In the genomic region with DNA sequence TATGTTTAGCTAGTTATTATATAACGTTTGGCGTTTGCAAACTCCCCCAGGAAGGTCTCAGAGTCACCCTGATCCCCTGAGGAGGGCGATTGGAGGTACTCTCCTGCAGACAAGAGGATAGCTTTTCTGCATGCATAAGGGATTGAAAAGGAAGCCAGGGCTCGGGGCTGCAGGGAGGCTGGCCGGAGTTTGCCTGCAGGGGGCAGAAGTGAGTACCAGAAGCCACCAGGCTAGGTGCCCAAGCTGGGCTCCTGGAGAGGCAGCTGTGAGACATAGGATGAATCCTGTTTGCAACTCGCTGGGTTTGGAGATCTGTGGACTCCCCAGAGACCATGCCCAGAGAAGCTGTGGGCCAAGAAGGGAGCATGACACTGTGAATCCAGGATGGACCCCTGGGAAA, we compare ENCODE assay signal across 11 mouse cellular contexts. TPM values are rescaled to one million over a fixed set of nuclear protein-coding genes. Genes with fewer than 3 reads are reported as not detected.
A peak's percentile ranks its signal among the peaks of the same experiment; 100 is the strongest.
DNase-seq lines count a peak whose midpoint lies in the region; ATAC-seq and TF ChIP-seq lines count a peak whose summit lies in the region.
"Had no signal": no experiment of that assay in that cellular context is flagged by ENCODE, and none has a peak within 500 bp of the region (broad histone marks: within the 10 kb centered on the region; RNA-seq: fewer than 3 reads in every experiment).

No protein-coding gene starts in this region.

- no peaks in the 10 kb centered on the region for H3K9me3 ChIP-seq in heart, embryonic 12.5 days (replicated peaks)
- H3K9me3 ChIP-seq in lung, embryonic 14.5 days (ENCODE audit: low read depth, low read length): no peaks in the 10 kb centered on the region
- H3K9me3 ChIP-seq in ES-E14 (ENCODE audit: control insufficient read depth, insufficient read depth, low read depth, low read length): no peaks in the 10 kb centered on the region
- H3K9me3 ChIP-seq: embryonic facial prominence, embryonic 13.5 days; liver, embryonic 13.5 days; neural tube, embryonic 12.5 days had no signal

- no peaks in the 10 kb centered on the region for H3K4me1 ChIP-seq in heart, embryonic 12.5 days (replicated peaks)
- H3K4me1 ChIP-seq in lung, embryonic 14.5 days (ENCODE audit: insufficient read depth): no peaks in the 10 kb centered on the region
- H3K4me1 ChIP-seq in ES-E14 (ENCODE audit: control insufficient read depth in 2 of 2, insufficient read depth in 2 of 2, low read length in 2 of 2, poor library complexity in 1 of 2): no peaks in the 10 kb centered on the region; a peak in 1 of 4 replicates
- H3K4me1 ChIP-seq: embryonic facial prominence, embryonic 13.5 days; liver, embryonic 13.5 days; neural tube, embryonic 12.5 days had no signal

- H3K4me2 ChIP-seq in heart, embryonic 12.5 days: no peak overlapping the region
- no peak overlapping the region for H3K4me2 ChIP-seq in lung, embryonic 14.5 days
- H3K4me2 ChIP-seq: embryonic facial prominence, embryonic 13.5 days; liver, embryonic 13.5 days; neural tube, embryonic 12.5 days had no signal

- peaks cover 86% of the 10 kb centered on the region for H3K27me3 ChIP-seq in heart, embryonic 12.5 days (replicated peaks)
- no peaks in the 10 kb centered on the region for H3K27me3 ChIP-seq in lung, embryonic 14.5 days (ENCODE audit: insufficient read depth, low read length)
- H3K27me3 ChIP-seq: embryonic facial prominence, embryonic 13.5 days; liver, embryonic 13.5 days; neural tube, embryonic 12.5 days had no signal

- no peak overlapping the region for H3K9ac ChIP-seq in heart, embryonic 12.5 days
- H3K9ac ChIP-seq in lung, embryonic 14.5 days: no peak overlapping the region
- no peak overlapping the region for H3K9ac ChIP-seq in ES-E14 (ENCODE audit: insufficient read depth, low read depth, low read length, poor library complexity, severe bottlenecking)
- H3K9ac ChIP-seq: embryonic facial prominence, embryonic 13.5 days; liver, embryonic 13.5 days; neural tube, embryonic 12.5 days had no signal

- 30% methylated on average over 6 of the region's 6 CpGs for WGBS in heart, embryonic 12.5 days
- 27% methylated on average over 6 of the region's 6 CpGs for WGBS in lung, embryonic 14.5 days

- no peak for ATAC-seq in heart, embryonic 12.5 days (ENCODE audit: insufficient number of reproducible peaks, low FRiP score)
- ATAC-seq in lung, embryonic 14.5 days (ENCODE audit: insufficient read depth): no peak
- ATAC-seq in granulocyte monocyte progenitor cell, adult 5-6 weeks (replicated peaks; ENCODE audit: poor library complexity, severe bottlenecking): no peak

- no peaks in the 10 kb centered on the region for H3K36me3 ChIP-seq in heart, embryonic 12.5 days
- no peaks in the 10 kb centered on the region for H3K36me3 ChIP-seq in lung, embryonic 14.5 days (ENCODE audit: insufficient read depth)
- H3K36me3 ChIP-seq in ES-E14 (ENCODE audit: control insufficient read depth, insufficient read depth, low read length, poor library complexity, severe bottlenecking): no peaks in the 10 kb centered on the region
- H3K36me3 ChIP-seq: embryonic facial prominence, embryonic 13.5 days; liver, embryonic 13.5 days; neural tube, embryonic 12.5 days had no signal

- no peak overlapping the region for H3K27ac ChIP-seq in heart, embryonic 12.5 days (ENCODE audit: poor library complexity, severe bottlenecking)
- no peak overlapping the region for H3K27ac ChIP-seq in lung, embryonic 14.5 days (ENCODE audit: low read depth)
- no peak overlapping the region for H3K27ac ChIP-seq in ES-E14 (ENCODE audit: insufficient read depth, low read depth, low read length, poor library complexity, severe bottlenecking)
- H3K27ac ChIP-seq: embryonic facial prominence, embryonic 13.5 days; liver, embryonic 13.5 days; neural tube, embryonic 12.5 days had no signal

- H3K4me3 ChIP-seq in heart, embryonic 12.5 days: no peak overlapping the region
- no peak overlapping the region for H3K4me3 ChIP-seq in lung, embryonic 14.5 days (ENCODE audit: low read depth, low read length)
- no peak overlapping the region for H3K4me3 ChIP-seq in ES-E14 (ENCODE audit: insufficient read depth in 1 of 2, low read depth in 1 of 2, low read length in 2 of 2, poor library complexity in 1 of 2, severe bottlenecking in 1 of 2)
- H3K4me3 ChIP-seq: embryonic facial prominence, embryonic 13.5 days; liver, embryonic 13.5 days; neural tube, embryonic 12.5 days had no signal

- peak; percentile 19 for DNase-seq in heart, postnatal 4 days
- peak; percentile 31 for DNase-seq in lung, embryonic 14.5 days
- DNase-seq in lung, adult 18-20 months: no peak
- no peak for DNase-seq in ES-E14 (ENCODE audit: low read depth, low spot score)
- DNase-seq in embryo, embryonic 11 days: peak; percentile 55
- DNase-seq: heart, adult 18-20 months; liver, embryonic 13.5 days had no signal

- in situ Hi-C loops in ES-E14 (cut with MboI; ENCODE audit: low sequenced_read_pairs in 2 of 2, unreplicated experiment in 2 of 2): no loop called here

- TF ChIP-seq CTCF in lung, embryonic 14.5 days (IDR thresholded peaks at IDR 0.05; ENCODE audit: low read depth): peak; percentile 53

TF ChIP-seq in ES-E14, 5 proteins besides CTCF, POLR2A, EP300 and RAD21:
- no peak for TF ChIP-seq HCFC1 (IDR thresholded peaks at IDR 0.05; ENCODE audit: borderline replicate concordance, insufficient read depth, low read length)
- TF ChIP-seq ZC3H11A (IDR thresholded peaks at IDR 0.05; ENCODE audit: borderline replicate concordance, low read depth, low read length): 0 out of 2 replicates have a peak, but pooled peaks have one; percentile 24

RNA-seq across cellular contexts. Expression of a gene that starts 19.3 kb away (rescaled TPM):
- total RNA-seq in heart, postnatal 4 days (2021): 1 to 10 TPM; 1.9 to 2.3 TPM
- 1.5 and 2.1 TPM in 2 replicates for polyA plus RNA-seq in heart, embryonic 12.5 days (2016; fragmentation: Nextera tagmentation; extraction: Ambion mirVana)
- 7.9 and 8.5 TPM in 2 replicates for polyA plus RNA-seq in lung, embryonic 14.5 days (2014; fragmentation: Nextera tagmentation; extraction: Ambion mirVana)
- 15.5 and 37.5 TPM in 2 replicates for total RNA-seq in ES-E14 (2012; rRNA removed)
- 0.47 and 2.6 TPM in 2 replicates for total RNA-seq in granulocyte monocyte progenitor cell, adult 5-6 weeks (2014; fragmentation: Nextera tagmentation)
- total RNA-seq in granulocyte monocyte progenitor cell, adult 5-6 weeks (2017): 0.39 and 0.57 TPM in 2 replicates

RNA-seq across cellular contexts. Expression of a gene that starts 30.9 kb away (rescaled TPM):
- 10 to 100 TPM; 14.6 to 17.9 TPM for total RNA-seq in heart, postnatal 4 days (2021)
- polyA plus RNA-seq in heart, embryonic 12.5 days (2016; fragmentation: Nextera tagmentation; extraction: Ambion mirVana): 18.8 and 19.3 TPM in 2 replicates
- 46.0 and 53.0 TPM in 2 replicates for polyA plus RNA-seq in lung, embryonic 14.5 days (2014; fragmentation: Nextera tagmentation; extraction: Ambion mirVana)
- not detected in 2 replicates for total RNA-seq in ES-E14 (2012; rRNA removed)
- total RNA-seq in granulocyte monocyte progenitor cell, adult 5-6 weeks (2014; fragmentation: Nextera tagmentation): 1.3 TPM in 1 of 2 replicates, not detected in the other
- 0.52 and 1.1 TPM in 2 replicates for total RNA-seq in granulocyte monocyte progenitor cell, adult 5-6 weeks (2017)

RNA-seq across cellular contexts. Expression of a gene that starts 37.8 kb away (rescaled TPM):
- 10 to 100 TPM; 11.5 to 13.8 TPM for total RNA-seq in heart, postnatal 4 days (2021)
- polyA plus RNA-seq in heart, embryonic 12.5 days (2016; fragmentation: Nextera tagmentation; extraction: Ambion mirVana): 9.7 and 11.9 TPM in 2 replicates
- polyA plus RNA-seq in lung, embryonic 14.5 days (2014; fragmentation: Nextera tagmentation; extraction: Ambion mirVana): 27.3 TPM in 2 replicates
- total RNA-seq in ES-E14 (2012; rRNA removed): not detected in 2 replicates
- not detected in 2 replicates for total RNA-seq in granulocyte monocyte progenitor cell, adult 5-6 weeks (2014; fragmentation: Nextera tagmentation)
- 0.57 TPM in 1 of 2 replicates, not detected in the other for total RNA-seq in granulocyte monocyte progenitor cell, adult 5-6 weeks (2017)

RNA-seq across cellular contexts. Expression of a gene that starts 43.5 kb away (rescaled TPM):
- total RNA-seq in heart, postnatal 4 days (2021): 10 to 100 TPM; 14.5 to 14.7 TPM
- 8.6 and 11.2 TPM in 2 replicates for polyA plus RNA-seq in heart, embryonic 12.5 days (2016; fragmentation: Nextera tagmentation; extraction: Ambion mirVana)
- 26.2 and 29.6 TPM in 2 replicates for polyA plus RNA-seq in lung, embryonic 14.5 days (2014; fragmentation: Nextera tagmentation; extraction: Ambion mirVana)
- total RNA-seq in ES-E14 (2012; rRNA removed): not detected in 2 replicates
- total RNA-seq in granulocyte monocyte progenitor cell, adult 5-6 weeks (2014; fragmentation: Nextera tagmentation): 1.3 TPM in 1 of 2 replicates, not detected in the other
- 2.3 TPM in 1 of 2 replicates, not detected in the other for total RNA-seq in granulocyte monocyte progenitor cell, adult 5-6 weeks (2017)

Comparison
In these comparisons a context has a peak if more than half of its experiments do, and no peak if none do; other contexts are left out.
1. DNase-seq: peak in heart, postnatal 4 days (single experiment), lung, embryonic 14.5 days (single experiment) and embryo, embryonic 11 days (single experiment); none in lung, adult 18-20 months (0 of 2) and ES-E14 (single experiment).
2. RNA of a gene that starts 30.9 kb away (total RNA-seq): 14.6 to 17.9 TPM in heart, postnatal 4 days; 0.52 to 1.3 TPM in granulocyte monocyte progenitor cell, adult 5-6 weeks and not detected in ES-E14; every median in the first group is over 4 times any median in the second.
3. RNA of a gene that starts 37.8 kb away (total RNA-seq): 11.5 to 13.8 TPM in heart, postnatal 4 days; 0.57 TPM in granulocyte monocyte progenitor cell, adult 5-6 weeks and not detected in ES-E14; every median in the first group is over 4 times any median in the second.